Mouse (Mus musculus): Measurements from ENCODE around the gene Gstp1. TPM values are rescaled to one million over a fixed set of nuclear protein-coding genes. Genes with fewer than 3 reads are reported as not detected.
"Not testable (repeated sequence)": the region's sequence is repeated elsewhere in the genome, so short reads cannot be mapped to it uniquely, and the experiment has no call there.

Gstp1 gene
- polyA plus RNA-seq, 1 experiment from 2014 or later, result 810 TPM

DNA sequence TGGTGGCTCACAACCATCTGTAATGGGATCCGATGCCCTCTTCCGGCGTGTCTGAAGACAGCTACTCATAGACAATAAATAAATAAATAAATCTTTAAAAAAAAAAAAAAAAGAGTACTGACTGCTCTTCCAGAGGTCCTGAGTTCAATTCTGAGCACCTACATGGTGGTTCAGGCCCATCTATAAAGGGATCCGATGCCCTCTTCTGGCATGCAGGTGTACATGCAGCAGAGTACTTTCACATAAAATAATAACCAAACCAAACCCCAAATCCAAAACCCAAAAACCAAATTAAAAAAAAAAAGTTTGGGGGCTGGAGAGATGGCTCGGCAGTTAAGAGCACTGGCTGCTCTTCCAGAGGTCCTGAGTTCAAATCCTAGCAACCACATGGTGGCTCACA is 11.3 kb upstream of the Gstp1 start:
- H3K9me3 ChIP-seq (ENCODE audit: control insufficient read depth, low read length); H3K4me3 ChIP-seq (ENCODE audit: low read depth, low read length); H3K4me2 ChIP-seq (ENCODE audit: low read length); H3K9ac ChIP-seq (ENCODE audit: low read length); H3K27me3 ChIP-seq (replicated peaks; ENCODE audit: control insufficient read depth, insufficient read depth, low read length); ATAC-seq (replicated peaks; ENCODE audit: low FRiP score, low TSS enrichment, low read depth); H3K4me1 ChIP-seq (replicated peaks; ENCODE audit: control insufficient read depth, insufficient read depth, low read length); H3K27ac ChIP-seq (ENCODE audit: low read depth); H3K36me3 ChIP-seq (ENCODE audit: control insufficient read depth, insufficient read depth, low read length); DNase-seq (ENCODE audit: low spot score): not testable (repeated sequence)
- 82% methylated on average over 5 of the region's 5 CpGs for WGBS

DNA sequence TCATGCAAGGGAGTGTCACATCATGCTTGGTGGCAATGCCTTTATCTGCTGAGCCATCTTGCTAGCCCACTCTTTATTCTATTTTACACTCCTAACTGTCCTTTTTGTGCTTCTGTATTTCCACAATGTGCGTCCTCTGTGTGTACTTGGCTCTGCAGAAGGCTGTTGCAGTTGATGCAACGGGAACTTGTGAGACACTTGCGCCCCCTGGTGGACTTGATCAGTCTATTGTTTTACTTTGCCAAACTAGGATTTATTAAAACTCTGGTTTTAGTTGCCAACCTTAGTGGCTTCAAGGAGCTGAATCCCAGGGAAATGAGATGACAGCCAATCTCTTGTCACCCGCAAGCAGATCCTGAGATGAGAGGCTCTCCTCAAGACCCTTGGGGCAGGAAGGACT is 10.1 kb upstream of the Gstp1 start:
- Histone ChIP-seq H3K9me3 (ENCODE audit: control insufficient read depth, low read length) (no peaks in the 10 kb centered on the region), H3K36me3 (ENCODE audit: control insufficient read depth, insufficient read depth, low read length) (no peaks in the 10 kb centered on the region), H3K27ac (ENCODE audit: low read depth) (0 out of 2 replicates have a peak overlapping the region, but pooled peaks have one; percentile 78), H3K9ac (ENCODE audit: low read length) (no peak overlapping the region), H3K4me3 (ENCODE audit: low read depth, low read length) (no peak overlapping the region), H3K4me2 (ENCODE audit: low read length) (no peak overlapping the region), H3K4me1 (replicated peaks; ENCODE audit: control insufficient read depth, insufficient read depth, low read length) (peaks cover 6% of the 10 kb centered on the region; the same call in 1 of the 2 replicates), H3K27me3 (replicated peaks; ENCODE audit: control insufficient read depth, insufficient read depth, low read length) (no peaks in the 10 kb centered on the region)
- DNase-seq (ENCODE audit: low spot score) (peak; percentile 87), ATAC-seq (replicated peaks; ENCODE audit: low FRiP score, low TSS enrichment, low read depth) (no peak)
- WGBS, result 26% methylated on average over 4 of the region's 4 CpGs

DNA sequence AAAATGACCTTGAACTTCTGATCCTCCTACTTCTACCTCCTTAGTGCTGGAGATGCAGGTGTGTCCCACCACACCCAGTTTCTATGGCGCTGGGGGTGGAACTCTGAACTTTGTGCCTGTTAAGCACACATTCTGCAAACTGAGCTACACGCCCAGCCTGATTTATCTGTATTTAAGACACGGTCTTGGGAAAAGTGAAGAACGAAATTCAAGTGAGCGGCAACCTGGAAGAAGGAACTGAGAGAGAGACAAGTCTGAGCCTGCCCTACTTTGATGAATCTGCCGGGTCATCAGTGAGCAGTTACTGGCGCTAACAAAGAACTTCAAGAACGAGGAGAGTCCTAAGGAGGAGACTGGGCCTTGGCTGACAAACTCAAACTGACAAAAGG is 9.1 kb upstream of the Gstp1 start:
- H3K4me3 ChIP-seq (ENCODE audit: low read depth, low read length), result 0 out of 2 replicates have a peak overlapping the region, but pooled peaks have one; percentile 2
- ATAC-seq (replicated peaks; ENCODE audit: low FRiP score, low TSS enrichment, low read depth), result peak; percentile 66
- no peak overlapping the region for H3K9ac ChIP-seq (ENCODE audit: low read length)
- peak overlapping the region; percentile 78 for H3K27ac ChIP-seq (ENCODE audit: low read depth)
- H3K27me3 ChIP-seq (replicated peaks; ENCODE audit: control insufficient read depth, insufficient read depth, low read length), result no peaks in the 10 kb centered on the region
- 69% methylated on average over 8 of the region's 8 CpGs for WGBS
- peak; percentile 72 for DNase-seq (ENCODE audit: low spot score)
- peak overlapping the region; percentile 23; the same call in 1 of the 2 replicates for H3K4me2 ChIP-seq (ENCODE audit: low read length)
- no peaks in the 10 kb centered on the region for H3K9me3 ChIP-seq (ENCODE audit: control insufficient read depth, low read length)
- no peaks in the 10 kb centered on the region for H3K36me3 ChIP-seq (ENCODE audit: control insufficient read depth, insufficient read depth, low read length)
- H3K4me1 ChIP-seq (replicated peaks; ENCODE audit: control insufficient read depth, insufficient read depth, low read length), result peaks cover 6% of the 10 kb centered on the region; the same call in 1 of the 2 replicates

DNA sequence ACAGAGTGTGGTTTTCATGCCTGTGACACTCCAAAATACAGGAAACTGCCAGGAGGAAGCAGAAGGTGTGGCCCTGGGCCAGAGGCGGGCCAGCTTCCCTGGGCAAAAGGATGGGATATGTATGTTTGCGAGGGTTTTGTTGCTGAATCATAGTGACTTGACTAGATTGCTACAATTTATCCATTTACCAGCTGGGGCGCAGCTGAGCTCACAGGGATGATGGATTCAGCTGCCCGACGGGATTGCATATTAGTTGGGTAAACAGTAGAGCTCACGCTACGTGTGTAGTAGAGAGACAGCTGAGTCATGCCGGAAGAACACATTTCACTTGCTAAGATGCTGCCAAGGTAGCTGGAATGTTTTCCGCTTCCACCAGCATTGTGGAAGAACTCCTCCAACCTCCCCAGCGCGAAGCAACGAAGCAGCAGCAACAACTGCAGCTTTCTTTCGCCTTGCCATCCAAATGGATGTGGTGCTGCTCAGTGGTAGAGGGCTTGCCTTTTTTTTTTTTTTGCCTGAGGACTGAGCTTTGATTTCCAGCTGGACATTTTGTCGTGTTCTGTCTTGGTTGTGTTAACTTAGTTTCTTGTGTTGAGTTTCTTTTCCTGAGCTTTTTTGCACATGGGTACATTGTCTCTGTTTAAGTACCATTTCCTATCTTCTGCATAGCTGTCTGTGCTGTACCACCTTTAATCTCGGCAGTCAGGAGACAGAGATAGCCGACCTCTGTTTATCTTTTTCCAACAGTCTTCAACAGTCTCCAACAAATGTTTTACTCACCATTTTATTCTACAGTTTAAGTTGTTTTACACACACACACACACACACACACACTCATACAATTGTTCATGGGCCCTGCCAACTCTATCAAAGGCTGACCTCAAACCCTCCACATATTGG is 8.4 kb upstream of the Gstp1 start, which contains the start of gene Gstp2:
Gene Gstp2, minus strand, starts transcription at position 58 of the 900 bp plus-strand sequence.
- no peaks in the 10 kb centered on the region for H3K27me3 ChIP-seq (replicated peaks; ENCODE audit: control insufficient read depth, insufficient read depth, low read length)
- WGBS, result 33% methylated on average over 16 of the region's 16 CpGs
- peak within 1 kb of the TSS; percentile 78 for H3K27ac ChIP-seq (ENCODE audit: low read depth)
- peak within 1 kb of the TSS; percentile 32; the same call in 1 of the 2 replicates for H3K4me2 ChIP-seq (ENCODE audit: low read length)
- no peaks in the 10 kb centered on the region for H3K36me3 ChIP-seq (ENCODE audit: control insufficient read depth, insufficient read depth, low read length)
- peak; percentile 49; the same call in 1 of the 2 replicates for ATAC-seq (replicated peaks; ENCODE audit: low FRiP score, low TSS enrichment, low read depth)
- no peak within 1 kb of the TSS for H3K9ac ChIP-seq (ENCODE audit: low read length)
- no peaks in the 10 kb centered on the region for H3K9me3 ChIP-seq (ENCODE audit: control insufficient read depth, low read length)
- DNase-seq (ENCODE audit: low spot score), result peak; percentile 81
- no peak within 1 kb of the TSS for H3K4me3 ChIP-seq (ENCODE audit: low read depth, low read length)
- H3K4me1 ChIP-seq (replicated peaks; ENCODE audit: control insufficient read depth, insufficient read depth, low read length), result peaks cover 6% of the 10 kb centered on the region; the same call in 1 of the 2 replicates

DNA sequence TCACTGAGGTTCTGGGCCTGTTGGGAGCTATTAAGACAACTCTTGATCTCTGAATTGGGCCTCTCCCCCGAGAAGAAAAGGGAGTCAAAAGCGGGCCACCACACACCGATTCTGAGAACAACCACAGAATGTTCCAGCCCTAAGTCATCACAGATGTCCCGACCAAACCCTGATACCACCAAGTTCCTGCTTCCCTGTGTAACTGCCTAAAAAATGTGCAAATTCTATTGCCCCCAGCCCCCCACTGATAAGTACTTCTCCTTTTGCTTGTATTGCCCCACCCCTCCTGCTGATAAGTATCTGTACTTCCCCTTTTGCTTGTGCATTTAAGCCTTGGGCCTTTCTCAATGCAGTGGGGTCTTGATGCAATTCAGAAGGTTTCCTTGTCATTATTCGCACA is 6.3 kb upstream of the Gstp1 start:
- H3K9ac ChIP-seq (ENCODE audit: low read length); ATAC-seq (replicated peaks; ENCODE audit: low FRiP score, low TSS enrichment, low read depth); H3K27me3 ChIP-seq (replicated peaks; ENCODE audit: control insufficient read depth, insufficient read depth, low read length); H3K9me3 ChIP-seq (ENCODE audit: control insufficient read depth, low read length); H3K4me3 ChIP-seq (ENCODE audit: low read depth, low read length); H3K4me1 ChIP-seq (replicated peaks; ENCODE audit: control insufficient read depth, insufficient read depth, low read length); H3K27ac ChIP-seq (ENCODE audit: low read depth); H3K36me3 ChIP-seq (ENCODE audit: control insufficient read depth, insufficient read depth, low read length); H3K4me2 ChIP-seq (ENCODE audit: low read length); DNase-seq (ENCODE audit: low spot score): not testable (repeated sequence)
- WGBS, result 91% methylated on average over 5 of the region's 5 CpGs

DNA sequence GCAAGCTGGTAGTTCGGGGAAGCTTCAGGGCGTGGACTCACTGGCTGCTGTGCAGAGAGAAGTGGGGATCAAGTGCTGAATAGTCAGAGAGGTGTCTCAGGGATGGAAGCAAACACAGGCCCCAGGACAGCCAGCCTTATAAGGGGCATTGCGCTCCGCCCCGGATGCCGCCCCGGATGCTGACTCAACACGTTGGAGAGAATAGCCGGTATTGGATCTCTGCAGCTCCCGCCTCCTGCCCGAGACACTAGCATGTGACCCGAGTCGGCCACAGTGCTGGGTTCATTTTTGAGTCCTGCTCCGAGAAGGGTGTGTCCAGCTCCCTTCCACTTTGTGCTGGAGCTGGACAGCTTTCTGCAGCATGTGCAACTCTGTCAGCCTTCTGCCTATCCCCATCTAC is 4.3 kb upstream of the Gstp1 start:
- H3K4me3 ChIP-seq (ENCODE audit: low read depth, low read length), result no peak overlapping the region
- H3K27me3 ChIP-seq (replicated peaks; ENCODE audit: control insufficient read depth, insufficient read depth, low read length), result no peaks in the 10 kb centered on the region
- ATAC-seq (replicated peaks; ENCODE audit: low FRiP score, low TSS enrichment, low read depth) (no peak), DNase-seq (ENCODE audit: low spot score) (no peak)
- no peaks in the 10 kb centered on the region for H3K36me3 ChIP-seq (ENCODE audit: control insufficient read depth, insufficient read depth, low read length)
- H3K27ac ChIP-seq (ENCODE audit: low read depth), result no peak overlapping the region
- H3K4me1 ChIP-seq (replicated peaks; ENCODE audit: control insufficient read depth, insufficient read depth, low read length), result peaks cover 8% of the 10 kb centered on the region; the same call in 1 of the 2 replicates
- no peak overlapping the region for H3K9ac ChIP-seq (ENCODE audit: low read length)
- 63% methylated on average over 14 of the region's 14 CpGs for WGBS
- no peaks in the 10 kb centered on the region for H3K9me3 ChIP-seq (ENCODE audit: control insufficient read depth, low read length)
- no peak overlapping the region for H3K4me2 ChIP-seq (ENCODE audit: low read length)

DNA sequence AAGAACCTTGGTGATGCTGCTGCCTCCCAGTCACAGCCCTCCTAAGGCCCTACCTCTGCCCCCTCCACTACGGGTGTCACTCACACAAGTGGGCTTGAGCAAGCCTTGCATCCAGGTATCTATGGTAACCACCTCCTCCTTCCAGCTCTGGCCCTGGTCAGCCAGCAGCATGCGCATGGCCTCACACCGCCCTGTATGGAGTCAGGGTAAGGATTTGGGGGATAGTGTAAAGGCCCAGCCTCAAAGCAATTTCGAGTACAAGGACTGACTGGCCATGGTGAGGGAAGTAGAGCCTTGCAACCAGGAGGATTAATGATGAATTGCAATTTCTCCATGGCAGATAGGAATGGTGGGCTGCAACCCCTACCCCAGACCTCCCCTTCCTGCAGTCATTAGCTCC is 3.7 kb upstream of the Gstp1 start:
- not testable (repeated sequence) for H3K9ac ChIP-seq (ENCODE audit: low read length); DNase-seq (ENCODE audit: low spot score); H3K4me3 ChIP-seq (ENCODE audit: low read depth, low read length); H3K27ac ChIP-seq (ENCODE audit: low read depth); H3K27me3 ChIP-seq (replicated peaks; ENCODE audit: control insufficient read depth, insufficient read depth, low read length); ATAC-seq (replicated peaks; ENCODE audit: low FRiP score, low TSS enrichment, low read depth); H3K4me2 ChIP-seq (ENCODE audit: low read length); H3K9me3 ChIP-seq (ENCODE audit: control insufficient read depth, low read length); H3K36me3 ChIP-seq (ENCODE audit: control insufficient read depth, insufficient read depth, low read length)
- peaks cover 10% of the 10 kb centered on the region; the same call in 1 of the 2 replicates for H3K4me1 ChIP-seq (replicated peaks; ENCODE audit: control insufficient read depth, insufficient read depth, low read length)
- WGBS, result 83% methylated on average over 3 of the region's 4 CpGs

DNA sequence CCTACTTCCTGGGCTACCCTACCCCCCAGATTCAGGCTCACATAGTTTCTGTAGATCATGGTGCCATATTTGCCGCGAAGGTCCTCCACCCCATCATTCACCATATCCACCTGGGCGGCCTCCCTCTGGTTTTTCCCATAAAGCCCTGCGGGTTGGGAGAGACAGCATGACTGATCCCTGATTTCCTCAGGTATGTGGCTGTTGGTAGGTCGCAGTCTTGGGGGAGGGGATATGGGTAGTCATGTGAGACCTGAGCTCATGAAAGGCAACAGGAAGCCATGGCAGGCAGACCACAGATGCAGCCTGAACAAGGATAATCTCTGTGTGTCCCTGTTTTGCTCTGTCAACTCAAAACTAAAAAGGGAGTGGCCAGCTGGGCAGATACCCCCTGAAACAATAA is 3.2 kb upstream of the Gstp1 start:
- not testable (repeated sequence) for DNase-seq (ENCODE audit: low spot score); H3K4me3 ChIP-seq (ENCODE audit: low read depth, low read length); H3K9me3 ChIP-seq (ENCODE audit: control insufficient read depth, low read length); H3K27me3 ChIP-seq (replicated peaks; ENCODE audit: control insufficient read depth, insufficient read depth, low read length); H3K4me2 ChIP-seq (ENCODE audit: low read length); H3K36me3 ChIP-seq (ENCODE audit: control insufficient read depth, insufficient read depth, low read length); H3K9ac ChIP-seq (ENCODE audit: low read length); ATAC-seq (replicated peaks; ENCODE audit: low FRiP score, low TSS enrichment, low read depth); H3K27ac ChIP-seq (ENCODE audit: low read depth)
- WGBS, result 88% methylated on average over 5 of the region's 5 CpGs
- H3K4me1 ChIP-seq (replicated peaks; ENCODE audit: control insufficient read depth, insufficient read depth, low read length), result peaks cover 16% of the 10 kb centered on the region; the same call in 1 of the 2 replicates
